Mouse (Mus musculus): ENCODE measurements around the gene Serpinb1a. TPM values are rescaled to one million over a fixed set of nuclear protein-coding genes. Genes with fewer than 3 reads are reported as not detected.

Serpinb1a gene
- total RNA-seq, 2 experiments from 2014 or later, result 4.0 to 5.6 TPM

DNA sequence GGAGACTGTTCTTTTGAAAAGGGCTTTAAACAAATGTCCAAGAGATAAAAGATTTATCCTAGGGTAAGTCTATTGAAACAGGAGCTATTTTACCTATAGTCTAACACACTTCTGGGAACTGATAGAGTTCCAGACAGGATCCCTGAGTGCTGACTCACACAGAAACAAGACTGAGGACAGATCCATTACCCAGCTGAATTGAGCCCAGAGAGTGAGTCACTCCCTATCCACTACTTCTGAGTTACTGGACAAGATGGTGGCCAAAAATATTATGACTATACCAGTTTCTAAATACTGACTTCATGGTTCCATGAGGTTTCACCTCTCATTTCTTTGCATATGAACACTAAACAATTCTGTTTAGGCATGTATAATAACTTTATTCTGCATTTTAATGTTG lies 4.8 kb downstream of the Serpinb1a start:
- no peak for DNase-seq (ENCODE audit: low spot score)
- intact Hi-C loops (cut with DNase I), result no loop called here

DNA sequence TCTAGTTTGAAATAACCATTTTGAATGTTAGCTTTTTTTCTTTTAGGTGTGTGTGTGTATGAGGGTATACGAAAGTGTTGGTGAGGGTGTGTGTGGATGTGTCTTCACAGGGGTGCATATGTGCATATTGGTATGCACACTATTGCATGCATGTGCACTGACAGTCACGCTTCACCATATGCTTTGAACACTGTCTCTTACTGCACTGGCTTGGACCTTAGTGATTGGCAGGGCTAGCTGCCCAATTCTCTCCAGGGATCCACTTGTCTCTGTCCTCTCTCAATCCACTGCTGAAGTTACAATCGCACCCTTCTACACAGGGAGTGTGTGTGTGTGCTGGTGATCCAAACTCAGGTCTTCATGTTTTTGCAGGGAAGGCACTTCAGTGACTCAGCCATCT lies 9.6 kb downstream of the Serpinb1a start:
- intact Hi-C loops (cut with DNase I), result no loop called here
- DNase-seq (ENCODE audit: low spot score), result no peak

DNA sequence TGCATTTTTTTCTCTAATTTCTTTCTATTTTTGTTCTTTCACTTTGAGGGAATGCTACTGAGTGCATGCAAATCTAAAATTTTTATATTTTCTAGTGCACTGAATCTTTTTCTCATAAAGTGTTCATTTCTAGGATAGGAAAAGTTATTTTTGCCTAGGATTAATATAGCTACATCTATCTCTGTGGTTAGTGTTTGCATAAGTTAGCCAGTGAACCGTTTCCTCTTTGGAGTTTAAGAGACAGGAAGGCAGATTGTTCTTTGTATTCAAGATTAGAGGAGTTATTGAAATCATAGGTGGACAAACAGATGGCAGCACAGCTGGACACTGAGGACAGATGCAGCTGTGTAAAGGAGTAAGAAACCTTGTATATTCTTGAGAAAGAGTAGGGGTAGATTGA lies 11.7 kb downstream of the Serpinb1a start:
- intact Hi-C loops (cut with DNase I), result no loop called here
- no peak for DNase-seq (ENCODE audit: low spot score)

DNA sequence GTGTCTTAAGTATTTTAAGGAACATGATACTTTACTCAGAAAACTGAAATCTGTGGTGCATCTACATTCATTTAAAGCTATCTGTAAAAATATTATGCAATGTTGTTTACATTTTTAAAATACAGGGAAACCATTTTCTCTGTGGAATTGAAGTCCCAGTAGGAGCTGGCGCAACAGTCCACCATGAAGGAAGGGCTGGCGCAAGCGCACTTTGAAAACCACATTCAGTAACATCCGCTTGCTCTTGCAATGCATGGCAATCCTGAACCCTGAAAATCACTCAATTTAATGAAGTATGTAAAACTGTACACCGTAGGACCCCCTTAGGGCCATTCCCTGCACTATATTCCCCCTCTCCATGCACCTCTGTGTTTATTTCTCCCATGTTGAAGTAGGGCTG lies 16.5 kb downstream of the Serpinb1a start:
- no peak for DNase-seq (ENCODE audit: low spot score)

GRCm38 (mm10) chr13:32833237-32833636 lies 17.7 kb downstream of the Serpinb1a start:
- intact Hi-C loops (cut with DNase I), result no loop called here
- DNase-seq (ENCODE audit: low spot score), result no peak

More for the DNA sequence above, 16.5 kb downstream of the Serpinb1a start:
- intact Hi-C loops (cut with DNase I), result no loop called here

GRCm38 (mm10) chr13:32832776-32833175 lies 18.2 kb downstream of the Serpinb1a start:
- intact Hi-C loops (cut with DNase I), result no loop called here
- no peak for DNase-seq (ENCODE audit: low spot score)

- intact Hi-C loops (cut with DNase I), result no loop called here
- DNase-seq (ENCODE audit: low spot score), result no peak
Measured at GRCm38 (mm10) chr13:32831505-32832273, 19.3 kb downstream of the Serpinb1a start.

DNA sequence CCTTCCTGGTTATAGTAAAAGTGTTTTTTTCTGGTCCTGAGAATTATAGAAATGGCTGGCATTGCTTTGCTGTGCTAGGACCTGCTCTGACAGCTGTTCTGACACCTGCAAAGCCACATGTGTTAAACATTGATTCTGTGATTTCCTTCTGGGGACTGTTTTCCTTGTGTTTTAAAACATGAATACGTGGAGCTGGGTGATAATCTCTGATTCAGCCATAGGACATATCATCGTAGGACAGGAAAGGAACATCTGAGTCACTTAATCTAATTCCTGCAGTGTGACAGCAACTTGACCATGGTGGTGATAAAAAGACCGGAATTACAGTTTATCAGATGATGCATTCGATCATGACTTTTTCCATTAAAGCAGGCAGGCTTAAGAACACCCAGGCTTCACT lies 22.1 kb downstream of the Serpinb1a start:
- intact Hi-C loops (cut with DNase I), result no loop called here
- DNase-seq (ENCODE audit: low spot score), result no peak

DNA sequence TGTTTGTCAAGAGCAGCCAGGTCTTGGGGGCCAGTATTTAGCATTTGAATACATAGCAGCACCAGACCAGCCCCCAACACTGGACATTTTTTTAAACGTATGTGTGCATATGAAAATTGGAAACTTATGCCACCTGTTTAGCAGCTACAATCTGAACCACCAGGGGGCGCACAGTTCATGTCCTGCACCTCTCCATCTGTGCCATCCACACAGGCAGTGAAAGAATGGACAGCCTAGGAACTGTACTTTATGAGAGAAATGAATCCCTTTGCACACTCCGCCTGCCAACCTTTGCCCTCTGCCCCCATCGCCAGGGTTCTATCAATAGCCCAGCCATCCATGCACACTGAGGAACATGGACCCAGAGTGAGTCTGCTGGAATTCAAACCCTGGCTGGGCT lies 23.0 kb downstream of the Serpinb1a start:
- intact Hi-C loops (cut with DNase I), result no loop called here
- no peak for DNase-seq (ENCODE audit: low spot score)

DNA sequence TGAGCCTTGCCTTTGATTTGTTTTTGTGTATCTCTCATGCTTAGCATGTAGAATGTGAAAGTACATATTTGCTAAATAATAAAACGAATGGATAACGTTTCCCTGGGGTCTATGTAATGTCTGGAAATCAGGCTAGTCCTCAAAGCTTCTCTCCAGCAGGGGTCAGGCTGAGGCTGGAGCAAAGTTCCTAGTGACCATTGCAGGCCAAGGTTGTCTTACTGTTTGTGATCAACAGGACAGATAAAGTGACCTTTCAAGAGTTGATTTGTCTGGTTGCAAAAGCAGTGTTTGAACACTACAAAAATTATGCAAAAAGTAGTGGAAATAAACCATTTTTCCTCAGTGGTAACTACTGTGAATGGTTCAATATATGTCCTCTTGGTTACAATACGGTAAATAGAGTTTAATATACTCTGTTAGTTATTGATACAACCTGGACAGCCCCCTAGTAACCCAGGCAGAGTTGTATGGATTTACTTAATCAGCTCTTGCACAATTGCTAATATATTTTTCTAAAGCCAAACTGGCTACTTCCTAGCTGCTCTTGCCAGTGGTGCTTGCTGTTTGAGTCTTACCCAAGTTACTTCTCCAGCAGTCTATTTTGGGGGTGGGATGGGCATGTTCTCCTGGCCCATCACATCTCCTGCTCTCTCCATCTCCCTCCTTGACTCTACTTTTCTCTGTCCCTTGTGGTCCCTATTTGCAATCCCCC lies 23.7 kb downstream of the Serpinb1a start:
- no peak for DNase-seq (ENCODE audit: low spot score)
- intact Hi-C loops (cut with DNase I), result no loop called here

- intact Hi-C loops (cut with DNase I), result no loop called here
Measured at GRCm38 (mm10) chr13:32825546-32825945, 25.4 kb downstream of the Serpinb1a start.

DNA sequence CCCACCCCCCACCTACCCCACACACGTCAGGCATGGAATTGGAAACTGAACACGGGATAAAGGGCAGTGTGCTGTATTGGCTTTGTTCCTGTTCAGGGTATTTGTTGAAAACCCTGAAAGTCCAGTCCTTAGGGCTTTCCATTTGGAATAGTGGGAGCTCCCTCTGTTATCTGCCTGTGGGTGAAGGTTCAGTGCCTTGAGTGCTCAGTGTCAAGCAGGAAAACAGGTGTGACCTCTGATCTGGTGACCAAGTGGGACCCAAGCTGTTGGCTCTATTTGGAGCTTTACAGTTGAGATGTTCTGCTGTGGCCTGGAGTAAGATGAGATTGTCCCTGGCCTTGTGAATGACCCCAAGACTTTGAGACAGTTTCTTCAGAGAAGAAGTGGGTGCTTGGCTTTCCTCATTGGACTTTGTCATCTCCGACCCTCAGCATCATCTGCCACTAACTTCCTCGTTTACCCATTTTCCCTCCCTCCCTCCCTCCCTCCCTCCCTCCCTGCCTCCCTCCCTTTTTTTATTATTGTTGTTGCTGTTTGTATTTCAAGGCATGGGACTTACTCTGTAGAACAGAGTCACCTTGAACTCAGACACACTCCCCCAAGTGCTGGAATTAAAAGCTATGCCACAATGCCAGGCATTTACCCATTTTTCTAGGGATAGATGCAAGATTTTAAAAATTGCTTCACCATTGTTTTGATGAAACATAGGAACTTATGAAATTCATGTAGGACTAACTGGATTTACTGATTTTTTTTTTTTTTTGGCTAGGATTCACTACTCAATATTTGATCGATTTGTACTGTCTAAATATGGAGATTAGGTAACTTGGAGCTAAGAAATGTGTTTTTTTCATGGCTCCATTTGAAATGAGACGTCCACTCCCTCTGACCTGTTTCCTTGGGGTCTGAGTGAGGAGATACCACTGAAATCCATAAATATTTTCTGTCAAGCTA lies 26.3 kb downstream of the Serpinb1a start:
- no peak for DNase-seq (ENCODE audit: low spot score)
- intact Hi-C loops (cut with DNase I), result no loop called here

More at GRCm38 (mm10) chr13:32825546-32825945, 25.4 kb downstream of the Serpinb1a start:
- no peak for DNase-seq (ENCODE audit: low spot score)

DNA sequence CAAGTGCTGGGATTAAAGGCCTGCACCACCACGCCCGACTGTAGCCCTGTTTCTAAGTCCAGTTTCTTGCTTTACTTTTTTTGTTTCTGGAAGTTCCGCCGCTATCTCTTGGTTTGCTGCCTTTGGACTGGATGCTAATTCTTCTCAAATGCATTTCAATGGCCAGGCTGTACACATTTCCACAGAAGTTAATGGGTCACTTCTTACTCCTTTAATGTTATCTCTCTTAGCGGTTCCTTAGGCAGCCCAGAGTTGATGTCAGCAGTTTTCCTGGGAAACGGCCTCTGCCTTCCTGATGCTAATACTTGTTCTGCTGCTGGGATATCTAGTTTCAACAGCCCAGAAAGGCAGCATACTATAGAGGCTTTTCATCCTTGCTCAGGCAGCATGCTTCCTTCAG lies 27.9 kb downstream of the Serpinb1a start:
- intact Hi-C loops (cut with DNase I), result no loop called here

GRCm38 (mm10) chr13:32821671-32822070 lies 29.3 kb downstream of the Serpinb1a start:
- intact Hi-C loops (cut with DNase I), result no loop called here
- no peak for DNase-seq (ENCODE audit: low spot score)

More for the DNA sequence above, 27.9 kb downstream of the Serpinb1a start:
- no peak for DNase-seq (ENCODE audit: low spot score)

GRCm38 (mm10) chr13:32819926-32820325 lies 31.1 kb downstream of the Serpinb1a start:
- intact Hi-C loops (cut with DNase I), result no loop called here
- DNase-seq (ENCODE audit: low spot score), result no peak

DNA sequence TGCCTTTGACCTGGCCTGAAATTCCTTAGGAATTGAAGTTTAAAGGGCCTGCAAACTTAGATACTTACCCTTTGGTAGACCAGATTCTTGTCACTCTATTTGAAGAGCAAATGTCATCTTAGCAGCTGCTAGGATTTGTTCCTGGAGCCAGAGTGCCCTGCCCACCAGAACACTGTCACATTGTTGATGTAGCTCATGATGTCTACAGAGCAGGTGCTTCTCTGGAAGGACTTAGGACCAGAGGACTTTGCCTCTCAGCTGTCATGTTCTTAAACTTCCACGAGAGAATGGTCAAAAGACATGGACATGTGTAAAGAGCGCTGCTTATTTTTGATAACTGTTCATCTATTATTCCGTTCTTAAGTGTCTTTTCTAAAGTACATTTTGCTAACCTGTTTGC lies 31.7 kb downstream of the Serpinb1a start:
- no peak for DNase-seq (ENCODE audit: low spot score)
- intact Hi-C loops (cut with DNase I), result no loop called here

- no peak for DNase-seq (ENCODE audit: low spot score)
- intact Hi-C loops (cut with DNase I), result loop anchor here (10.0 kb wide), 1 partner anchor 473 kb away; the partner anchor contains the start of gene Gmds
Measured at GRCm38 (mm10) chr13:32807624-32808023, 43.4 kb downstream of the Serpinb1a start.

GRCm38 (mm10) chr13:32806820-32807219 lies 44.2 kb downstream of the Serpinb1a start:
- intact Hi-C loops (cut with DNase I), result loop anchor here (10.0 kb wide), 1 partner anchor 472 kb away; the partner anchor contains the start of gene Gmds
- DNase-seq (ENCODE audit: low spot score), result no peak

- intact Hi-C loops (cut with DNase I), result loop anchor here (5.0 to 10.0 kb wide), 2 partner anchors 469 to 997 kb away; partner anchors contain the start of genes Foxc1 and Gmds
Measured at GRCm38 (mm10) chr13:32803701-32804345, 47.2 kb downstream of the Serpinb1a start.

More at GRCm38 (mm10) chr13:32803701-32804345, 47.2 kb downstream of the Serpinb1a start:
- no peak for DNase-seq (ENCODE audit: low spot score)

Measured in heart, postnatal 25 days (tissue).